Mouse (Mus musculus) CH12.LX (cell line): ENCODE measurements around the gene Gpr179. TPM values are rescaled to one million over a fixed set of nuclear protein-coding genes. Genes with fewer than 3 reads are reported as not detected.

Source experiments
- DNase-seq: peaks from one replicate; pipeline ENCODE4 v3.0.0-alpha.2; 2013; ENCODE audit errors: extremely low read depth
- H3K27ac ChIP-seq: 2 replicates; pipeline ENCODE4 v1.5.1; 2012; ENCODE audit warnings: low read depth, mild to moderate bottlenecking, control low read depth, moderate library complexity; ENCODE audit not compliant: insufficient read depth
- H3K27me3 ChIP-seq: replicated peaks from 2 replicates; pipeline ENCODE3; 2012; ENCODE audit warnings: inconsistent platforms
- H3K36me3 ChIP-seq, 2 experiments: replicated peaks in 1 of 2; 2 replicates each; pipeline versions ENCODE3 to v1.6.1; 2012; ENCODE audit warnings: inconsistent platforms in 1 of 2, low read length in 1 of 2, mild to moderate bottlenecking in 1 of 2, mixed read lengths in 1 of 2, moderate library complexity in 1 of 2; ENCODE audit not compliant: control insufficient read depth in 1 of 2, insufficient read depth in 1 of 2
- H3K4me1 ChIP-seq, 2 experiments: 2 replicates each; pipeline ENCODE4 v1.6.1; 2012; ENCODE audit warnings: inconsistent platforms in 1 of 2, moderate library complexity in 1 of 2; ENCODE audit not compliant: insufficient read depth in 2 of 2, control insufficient read depth in 1 of 2
- H3K4me2 ChIP-seq: 2 replicates; pipeline ENCODE4 v1.6.1; 2012; ENCODE audit warnings: low read depth, mild to moderate bottlenecking, control low read depth; ENCODE audit not compliant: poor library complexity, insufficient read depth, severe bottlenecking
- H3K4me3 ChIP-seq, 3 experiments: fragments of 150-350 bp in 1 of 3; sonication (generic) in 1 of 3; replicated peaks in 1 of 3; 2 replicates each; pipeline versions ENCODE3 to v1.5.1; 2011 to 2012; ENCODE audit warnings: low read depth in 2 of 3, low read length in 2 of 3, mild to moderate bottlenecking in 2 of 3, moderate library complexity in 2 of 3, control low read depth in 1 of 3, improper control_type of control experiment in 1 of 3, inconsistent platforms in 1 of 3, mixed read lengths in 1 of 3; ENCODE audit not compliant: poor library complexity in 1 of 3
- H3K79me2 ChIP-seq: replicated peaks from 2 replicates; pipeline ENCODE4 v1.6.1; 2012; ENCODE audit warnings: mild to moderate bottlenecking, moderate library complexity; ENCODE audit not compliant: control insufficient read depth, poor library complexity, insufficient read depth, severe bottlenecking; ENCODE audit errors: extremely low read depth
- H3K9ac ChIP-seq: 2 replicates; pipeline ENCODE4 v1.6.1; 2012; ENCODE audit warnings: low read depth, mild to moderate bottlenecking, control low read depth, moderate library complexity; ENCODE audit not compliant: insufficient read depth
- H3K9me3 ChIP-seq: replicated peaks from 2 replicates; pipeline ENCODE3; 2012; ENCODE audit warnings: low read length, inconsistent platforms, mixed read lengths
- CHD1 ChIP-seq: IDR thresholded peaks from 2 replicates; pipeline ENCODE4 v1.6.1; 2012; ENCODE audit warnings: low read depth, low read length, improper control_type of control experiment, inconsistent platforms
- CHD2 ChIP-seq: IDR thresholded peaks from 2 replicates; pipeline ENCODE4 v1.6.1; 2011; ENCODE audit warnings: low read length, improper control_type of control experiment
- CTCF ChIP-seq, 2 experiments: IDR thresholded peaks in 1 of 2; conservative IDR thresholded peaks in 1 of 2; 2 replicates each; pipeline ENCODE4 v1.5.1; 2011 to 2012; ENCODE audit warnings: low read depth in 2 of 2, low read length in 2 of 2, improper control_type of control experiment in 1 of 2, inconsistent platforms in 1 of 2, mild to moderate bottlenecking in 1 of 2, moderate library complexity in 1 of 2
- E2F4 ChIP-seq: IDR thresholded peaks from 2 replicates; pipeline ENCODE4 v1.6.1; 2011; ENCODE audit warnings: low read depth, low read length, improper control_type of control experiment; ENCODE audit not compliant: insufficient replicate concordance
- EP300 ChIP-seq: IDR thresholded peaks from 2 replicates; pipeline ENCODE4 v1.6.1; 2011; ENCODE audit warnings: low read length, improper control_type of control experiment
- JUND ChIP-seq: conservative IDR thresholded peaks from 2 replicates; pipeline ENCODE4 v1.6.1; 2011; ENCODE audit warnings: low read depth, low read length, improper control_type of control experiment
- MAZ ChIP-seq: IDR thresholded peaks from 2 replicates; pipeline ENCODE4 v1.6.1; 2012; ENCODE audit warnings: low read depth, mild to moderate bottlenecking, inconsistent platforms, low read length, improper control_type of control experiment, moderate library complexity
- MYC ChIP-seq: IDR thresholded peaks from 2 replicates; pipeline ENCODE4 v1.6.1; 2011; ENCODE audit warnings: low read depth, mild to moderate bottlenecking, improper control_type of control experiment, low read length
- NELFE ChIP-seq: IDR thresholded peaks from 2 replicates; pipeline ENCODE4 v1.6.1; 2011; ENCODE audit warnings: low read depth, low read length, improper control_type of control experiment
- POLR2A ChIP-seq: IDR thresholded peaks from 2 replicates; pipeline ENCODE4 v1.6.1; 2011; ENCODE audit warnings: low read depth, mild to moderate bottlenecking, improper control_type of control experiment, low read length
- RAD21 ChIP-seq: IDR thresholded peaks from 2 replicates; pipeline ENCODE4 v1.6.1; 2011; ENCODE audit warnings: low read depth, mild to moderate bottlenecking, low read length, improper control_type of control experiment, moderate library complexity
- SMC3 ChIP-seq: IDR thresholded peaks from 2 replicates; pipeline ENCODE4 v1.6.1; 2011; ENCODE audit warnings: low read depth, low read length, improper control_type of control experiment
- USF2 ChIP-seq: conservative IDR thresholded peaks from 2 replicates; pipeline ENCODE4 v1.6.1; 2011; ENCODE audit warnings: low read depth, low read length, improper control_type of control experiment
- ZNF384 ChIP-seq: IDR thresholded peaks from 2 replicates; pipeline ENCODE4 v1.6.1; 2012; ENCODE audit warnings: low read depth, low read length, improper control_type of control experiment, inconsistent platforms
- dilution Hi-C: fragments of 300-500 bp; cut with MboI; formaldehyde crosslinking; loops from 2 replicates; pipeline ENCODE4 v1.14.3; 2020; ENCODE audit warnings: low sequenced_read_pairs; ENCODE audit not compliant: extremely low pct_unique_long_range_greater_than_20kb, extremely low pct_ligation_motif_present
- in situ Hi-C: fragments of 300-500 bp; cut with MboI; formaldehyde crosslinking; loops from 3 replicates; pipeline ENCODE4 v1.14.3; 2019; ENCODE audit warnings: low sequenced_read_pairs, low pct_ligation_motif_present, low pct_unique_long_range_greater_than_20kb, mixed read lengths
- polyA plus RNA-seq: library from polyadenylated mRNA; unstranded; fragments of >175 nt; gene quantifications from 2 replicates; pipeline ENCODE4 v1.2.1, GENCODE M21; 2012; ENCODE audit warnings: low read depth; ENCODE audit not compliant: insufficient read length
- total RNA-seq, 2 experiments: library from RNA; depleted of rRNA; stranded (reverse); fragments of 300-350 nt in 1 of 2; fragments of >200 nt in 1 of 2; gene quantifications; 2 replicates each; pipeline ENCODE4 v1.2.3; 2012 to 2014

Gene Gpr179
- total and polyA plus RNA-seq, 3 experiments: 0.03 to 0.08 TPM; not detected in 1

GRCm38 (mm10) chr11:97315504-97316503, 36.1 kb downstream of the Gpr179 start, which contains the start of gene Mrpl45 (continued):
- TF ChIP-seq E2F4: no peak
- TF ChIP-seq, all 38 proteins: peak for 22

- peak overlapping the region; percentile 60 for H3K9ac ChIP-seq
- peaks cover 11% of the 10 kb centered on the region for H3K79me2 ChIP-seq
- no peak overlapping the region for H3K27ac ChIP-seq
- DNase-seq: no peak
- in situ Hi-C loops: loop anchor here (5.0 kb wide), 1 partner anchor 38 kb away; no protein-coding TSS in a partner anchor
- dilution Hi-C loops: no loop called here
- TF ChIP-seq CHD1 (0 out of 2 replicates have a peak, but pooled peaks have one; percentile 25), CTCF (conservative IDR thresholded peaks at IDR 0.05 in 1 of 2, IDR thresholded peaks at IDR 0.05 in 1 of 2; ENCODE audit: low read depth in 2 of 2, low read length in 2 of 2) (no peak), ZNF384 (0 out of 2 replicates have a peak, but pooled peaks have one; percentile 32), MAZ (no peak), JUND (peak; percentile 39; the same call in 1 of the 2 replicates), SMC3 (no peak), CHD2 (no peak), EP300 (0 out of 2 replicates have a peak, but pooled peaks have one; percentile 34), POLR2A (no peak), NELFE (no peak), MYC (no peak; the same call in 1 of the 2 replicates)
- H3K27me3 ChIP-seq: no peaks in the 10 kb centered on the region
- peak overlapping the region; percentile 5; the same call in 1 of the 2 replicates for H3K4me2 ChIP-seq
- H3K36me3 ChIP-seq: peaks cover 0 to 7% of the 10 kb centered on the region in 2 experiments
- peak overlapping the region in 2 of 3 experiments; percentile 64 to 83 for H3K4me3 ChIP-seq
- no peaks in the 10 kb centered on the region for H3K9me3 ChIP-seq
- H3K4me1 ChIP-seq: peaks cover 2 to 31% of the 10 kb centered on the region in 2 experiments; a peak in 3 of 4 replicates
Observed at GRCm38 (mm10) chr11:97314751-97315503, 37.0 kb downstream of the Gpr179 start.

GRCm38 (mm10) chr11:97314110-97314509, 37.8 kb downstream of the Gpr179 start:
- peaks cover 11% of the 10 kb centered on the region for H3K79me2 ChIP-seq
- H3K4me2 ChIP-seq: no peak overlapping the region
- TF ChIP-seq CHD1: no peak
- 0 out of 2 replicates have a peak, but pooled peaks have one; percentile 37 for TF ChIP-seq MYC
- peak; percentile 24; the same call in 1 of the 2 replicates for TF ChIP-seq ZNF384
- TF ChIP-seq RAD21: peak; percentile 42
- TF ChIP-seq USF2: no peak
- TF ChIP-seq CTCF (conservative IDR thresholded peaks at IDR 0.05 in 1 of 2, IDR thresholded peaks at IDR 0.05 in 1 of 2; ENCODE audit: low read depth in 2 of 2, low read length in 2 of 2): peak; percentile 53 to 54; a peak in 3 of 4 replicates
- peaks cover 2 to 31% of the 10 kb centered on the region in 2 experiments; a peak in 3 of 4 replicates for H3K4me1 ChIP-seq
- peak; percentile 65 for DNase-seq
- dilution Hi-C loops (no loop called here), in situ Hi-C loops (loop anchor here (5.0 kb wide), 1 partner anchor 37 kb away; no protein-coding TSS in a partner anchor)
- H3K36me3 ChIP-seq: peaks cover 0 to 7% of the 10 kb centered on the region in 2 experiments
- no peak overlapping the region for H3K4me3 ChIP-seq
- H3K27ac ChIP-seq: no peak overlapping the region
- no peaks in the 10 kb centered on the region for H3K9me3 ChIP-seq
- H3K27me3 ChIP-seq: no peaks in the 10 kb centered on the region
- H3K9ac ChIP-seq: no peak overlapping the region
